Mouse (Mus musculus) neural tube, embryonic 10.5 days (tissue): ENCODE measurements at regions not wholly inside any gene's neighbourhood (a gene's known extent, or its start where the extent isn't known, plus 50 kb on each side); places are given as distances from the start of the nearest gene placed in this dataset.

ENCODE experiments used
- DNase-seq: peaks from one replicate; pipeline ENCODE4 v3.0.0-alpha.2; 2017; ENCODE audit warnings: low spot score; ENCODE audit errors: extremely low spot score

- DNase-seq: no peak
Measured at GRCm38 (mm10) chr12:25203371-25204067, 106.6 kb upstream of the Id2 start.

GRCm38 (mm10) chr12:25200161-25200560 is 103.2 kb upstream of the Id2 start:
- DNase-seq: no peak

- no peak for DNase-seq
Measured at GRCm38 (mm10) chr12:25197757-25198156, 100.8 kb upstream of the Id2 start.

- DNase-seq: no peak
Measured at GRCm38 (mm10) chr12:25196022-25196421, 99.1 kb upstream of the Id2 start.

- no peak for DNase-seq
Measured at GRCm38 (mm10) chr12:25192216-25192615, 95.3 kb upstream of the Id2 start.

GRCm38 (mm10) chr12:25190360-25190759 is 93.4 kb upstream of the Id2 start:
- no peak for DNase-seq

- DNase-seq: no peak
Measured at GRCm38 (mm10) chr12:25189174-25189761, 92.3 kb upstream of the Id2 start.

GRCm38 (mm10) chr12:25188556-25188955 is 91.6 kb upstream of the Id2 start:
- no peak for DNase-seq

GRCm38 (mm10) chr12:25187216-25187615 is 90.3 kb upstream of the Id2 start:
- no peak for DNase-seq

- DNase-seq: no peak
Measured at GRCm38 (mm10) chr12:25182680-25183079, 85.7 kb upstream of the Id2 start.

GRCm38 (mm10) chr12:25181317-25181716 is 84.4 kb upstream of the Id2 start:
- no peak for DNase-seq

GRCm38 (mm10) chr12:25180861-25181260 is 83.9 kb upstream of the Id2 start:
- no peak for DNase-seq

- no peak for DNase-seq
Measured at GRCm38 (mm10) chr12:25180289-25180688, 83.3 kb upstream of the Id2 start.

GRCm38 (mm10) chr12:25178491-25179115 is 81.7 kb upstream of the Id2 start:
- DNase-seq: no peak

- no peak for DNase-seq
Measured at GRCm38 (mm10) chr12:25177827-25178226, 80.9 kb upstream of the Id2 start.

- DNase-seq: no peak
Measured at GRCm38 (mm10) chr12:25176565-25176964, 79.6 kb upstream of the Id2 start.

GRCm38 (mm10) chr12:25173064-25173463 is 76.1 kb upstream of the Id2 start:
- DNase-seq: no peak

- no peak for DNase-seq
Measured at GRCm38 (mm10) chr12:25172450-25172849, 75.5 kb upstream of the Id2 start.

GRCm38 (mm10) chr12:25169611-25170010 is 72.7 kb upstream of the Id2 start:
- DNase-seq: no peak

GRCm38 (mm10) chr12:25168213-25168545 is 71.2 kb upstream of the Id2 start:
- no peak for DNase-seq

GRCm38 (mm10) chr12:25167504-25168212 is 70.7 kb upstream of the Id2 start:
- no peak for DNase-seq

GRCm38 (mm10) chr12:25166525-25166924 is 69.6 kb upstream of the Id2 start:
- DNase-seq: no peak
